ENCODE assay signal across 26 mouse cellular contexts in genomic region chr19:38626246-38627015, GRCm38 (mm10).
"Had no signal": no experiment of that assay in that cellular context is flagged by ENCODE, and none has a peak within 500 bp of the region (broad histone marks: within the 10 kb centered on the region; RNA-seq: fewer than 3 reads in every experiment).

No protein-coding gene starts in this region.

- H3K4me2 ChIP-seq: heart, embryonic 13.5 days; heart, embryonic 15.5 days; hindbrain, embryonic 12.5 days; hindbrain, embryonic 14.5 days; intestine, embryonic 15.5 days; limb, embryonic 12.5 days; liver, embryonic 11.5 days; liver, embryonic 13.5 days had no signal

- DNase-seq: gastrocnemius, adult 2 months; gastrocnemius, postnatal 10 days; gastrocnemius, postnatal 25 days; heart, postnatal 10 days; heart, postnatal 4 days; kidney, adult 18-20 months; kidney, adult 8-10 months; kidney, postnatal 10 days; kidney, postnatal 25 days; kidney, postnatal 4 days; liver; liver, embryonic 13.5 days had no signal

- H3K4me3 ChIP-seq: gastrocnemius, adult 2 months; heart, embryonic 13.5 days; heart, embryonic 15.5 days; hindbrain, embryonic 10.5 days; hindbrain, embryonic 12.5 days; intestine, embryonic 15.5 days; layer of hippocampus, adult 2 months; left cerebral cortex, adult 2 months; limb, embryonic 10.5 days; limb, embryonic 12.5 days; liver, embryonic 13.5 days had no signal

- H3K36me3 ChIP-seq: heart, embryonic 13.5 days; heart, embryonic 15.5 days; hindbrain, embryonic 10.5 days; hindbrain, embryonic 12.5 days; intestine, embryonic 15.5 days; limb, embryonic 10.5 days; limb, embryonic 12.5 days; liver, embryonic 13.5 days had no signal

- H3K9ac ChIP-seq: heart, embryonic 13.5 days; heart, embryonic 15.5 days; hindbrain, embryonic 12.5 days; hindbrain, embryonic 14.5 days; intestine, embryonic 15.5 days; limb, embryonic 12.5 days; liver, embryonic 13.5 days had no signal

- H3K4me1 ChIP-seq: hindbrain, embryonic 10.5 days; hindbrain, embryonic 12.5 days; intestine, embryonic 15.5 days; liver, embryonic 13.5 days had no signal

- H3K27me3 ChIP-seq: heart, embryonic 13.5 days; heart, embryonic 15.5 days; hindbrain, embryonic 12.5 days; intestine, embryonic 15.5 days; limb, embryonic 12.5 days; liver, embryonic 13.5 days had no signal

- H3K9me3 ChIP-seq: heart, embryonic 13.5 days; heart, embryonic 15.5 days; hindbrain, embryonic 10.5 days; hindbrain, embryonic 12.5 days; intestine, embryonic 15.5 days; limb, embryonic 10.5 days; limb, embryonic 12.5 days; liver, embryonic 13.5 days had no signal

- ATAC-seq: hindbrain, embryonic 16.5 days; inflammation-experienced regulatory T-cells, adult 6 months; intestine, embryonic 15.5 days; intestine, postnatal 0 days had no signal

- H3K27ac ChIP-seq: hindbrain, embryonic 10.5 days; hindbrain, embryonic 12.5 days; hindbrain, embryonic 14.5 days; intestine, embryonic 15.5 days; layer of hippocampus, adult 2 months; left cerebral cortex, adult 2 months; limb, embryonic 10.5 days; limb, embryonic 12.5 days; liver, embryonic 13.5 days had no signal
